Mouse (Mus musculus): ENCODE measurements around the gene Hdac11. TPM values are rescaled to one million over a fixed set of nuclear protein-coding genes. Genes with fewer than 3 reads are reported as not detected.

The Hdac11 gene
- polyA plus RNA-seq, 1 experiment = 6.1 TPM

DNA sequence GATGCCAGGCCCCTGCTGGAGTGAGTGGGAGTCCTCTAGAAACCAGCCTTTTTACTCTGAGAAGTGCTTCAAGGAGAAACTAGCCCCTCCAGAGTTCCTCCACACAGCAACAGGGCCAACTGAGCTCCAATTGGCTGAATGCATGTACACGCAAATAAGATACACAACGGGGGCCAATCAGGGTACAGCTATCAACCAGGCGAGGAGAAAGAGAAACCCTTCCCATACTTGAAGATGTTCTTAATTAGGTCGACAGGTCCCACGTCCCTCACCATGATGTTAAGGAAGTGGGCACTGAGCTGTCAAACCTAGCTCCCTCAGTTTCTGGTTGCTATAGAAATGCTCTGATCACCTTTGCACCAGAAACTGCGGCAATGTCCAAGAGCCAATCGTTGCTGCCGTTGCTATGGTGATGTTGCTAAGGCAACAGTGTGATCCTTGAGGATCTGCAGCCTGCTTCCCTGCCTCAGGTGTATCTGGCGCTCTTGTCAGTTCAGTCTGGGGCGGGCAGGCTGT lies 2.9 kb upstream of the Hdac11 start:
- Histone ChIP-seq H3K27me3 (ENCODE audit: control insufficient read depth, insufficient read depth, low read length, poor library complexity, severe bottlenecking) (no peaks in the 10 kb centered on the region), H3K4me1 (ENCODE audit: control insufficient read depth, insufficient read depth, low read length) (no peaks in the 10 kb centered on the region), H3K9me3 (replicated peaks; ENCODE audit: control insufficient read depth, insufficient read depth, low read length, poor library complexity, severe bottlenecking) (no peaks in the 10 kb centered on the region), H3K36me3 (ENCODE audit: control insufficient read depth, insufficient read depth, low read length, poor library complexity, severe bottlenecking) (no peaks in the 10 kb centered on the region), H3K27ac (ENCODE audit: insufficient read depth, low read length) (no peak overlapping the region), H3K4me3 (ENCODE audit: low read depth, low read length) (no peak overlapping the region; the same call in 1 of the 2 replicates), H3K9ac (ENCODE audit: low read depth, poor library complexity, severe bottlenecking) (no peak overlapping the region)
- TF ChIP-seq POLR2A (IDR thresholded peaks at IDR 0.05; ENCODE audit: insufficient read depth, low read length) = no peak
- no peak for TF ChIP-seq EP300 (IDR thresholded peaks at IDR 0.05; ENCODE audit: insufficient read depth, low read depth, low read length)
- TF ChIP-seq CTCF (IDR thresholded peaks at IDR 0.05; ENCODE audit: low read depth, low read length) = no peak

DNA sequence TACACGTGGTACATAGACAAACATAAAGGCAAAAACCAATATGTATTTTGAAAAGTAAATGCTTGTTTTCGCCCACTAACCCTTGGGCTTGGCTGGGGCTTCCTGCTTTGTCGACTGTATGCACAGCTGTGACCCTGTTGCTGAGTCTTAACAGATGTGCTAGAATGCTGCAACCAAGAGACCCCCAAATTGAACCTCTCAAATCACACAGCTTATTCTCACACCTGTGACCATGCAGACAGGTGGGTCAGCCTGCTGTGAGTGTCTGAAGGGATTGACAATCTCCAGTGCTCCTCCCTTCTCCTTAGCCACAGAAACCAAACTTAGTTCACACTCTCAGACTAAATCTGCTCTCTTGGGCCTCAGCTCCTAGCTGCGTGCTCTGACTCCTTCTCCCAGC lies 1.8 kb upstream of the Hdac11 start:
- Histone ChIP-seq H3K36me3 (ENCODE audit: control insufficient read depth, insufficient read depth, low read length, poor library complexity, severe bottlenecking) (no peaks in the 10 kb centered on the region), H3K9me3 (replicated peaks; ENCODE audit: control insufficient read depth, insufficient read depth, low read length, poor library complexity, severe bottlenecking) (no peaks in the 10 kb centered on the region), H3K4me1 (ENCODE audit: control insufficient read depth, insufficient read depth, low read length) (no peaks in the 10 kb centered on the region)

GRCm38 (mm10) chr6:91155286-91155685 lies 1.2 kb upstream of the Hdac11 start:
- no peak overlapping the region for H3K27ac ChIP-seq (ENCODE audit: insufficient read depth, low read length)
- TF ChIP-seq POLR2A (IDR thresholded peaks at IDR 0.05; ENCODE audit: insufficient read depth, low read length) (no peak), CTCF (IDR thresholded peaks at IDR 0.05; ENCODE audit: low read depth, low read length) (no peak), EP300 (IDR thresholded peaks at IDR 0.05; ENCODE audit: insufficient read depth, low read depth, low read length) (no peak)
- no peak overlapping the region for H3K4me3 ChIP-seq (ENCODE audit: low read depth, low read length)
- H3K9ac ChIP-seq (ENCODE audit: low read depth, poor library complexity, severe bottlenecking) = no peak overlapping the region
- no peaks in the 10 kb centered on the region for H3K27me3 ChIP-seq (ENCODE audit: control insufficient read depth, insufficient read depth, low read length, poor library complexity, severe bottlenecking)
- no peaks in the 10 kb centered on the region for H3K4me1 ChIP-seq (ENCODE audit: control insufficient read depth, insufficient read depth, low read length)
- H3K36me3 ChIP-seq (ENCODE audit: control insufficient read depth, insufficient read depth, low read length, poor library complexity, severe bottlenecking) = no peaks in the 10 kb centered on the region
- no peaks in the 10 kb centered on the region for H3K9me3 ChIP-seq (replicated peaks; ENCODE audit: control insufficient read depth, insufficient read depth, low read length, poor library complexity, severe bottlenecking)

More for the DNA sequence above, 1.8 kb upstream of the Hdac11 start:
- Histone ChIP-seq H3K9ac (ENCODE audit: low read depth, poor library complexity, severe bottlenecking) (no peak overlapping the region), H3K27ac (ENCODE audit: insufficient read depth, low read length) (no peak overlapping the region), H3K27me3 (ENCODE audit: control insufficient read depth, insufficient read depth, low read length, poor library complexity, severe bottlenecking) (no peaks in the 10 kb centered on the region), H3K4me3 (ENCODE audit: low read depth, low read length) (no peak overlapping the region)
- no peak for TF ChIP-seq CTCF (IDR thresholded peaks at IDR 0.05; ENCODE audit: low read depth, low read length)
- no peak for TF ChIP-seq POLR2A (IDR thresholded peaks at IDR 0.05; ENCODE audit: insufficient read depth, low read length)
- no peak for TF ChIP-seq EP300 (IDR thresholded peaks at IDR 0.05; ENCODE audit: insufficient read depth, low read depth, low read length)

GRCm38 (mm10) chr6:91156062-91156461 lies 403 bp upstream of the Hdac11 start:
- Histone ChIP-seq H3K9ac (ENCODE audit: low read depth, poor library complexity, severe bottlenecking) (no peak overlapping the region), H3K27me3 (ENCODE audit: control insufficient read depth, insufficient read depth, low read length, poor library complexity, severe bottlenecking) (no peaks in the 10 kb centered on the region), H3K36me3 (ENCODE audit: control insufficient read depth, insufficient read depth, low read length, poor library complexity, severe bottlenecking) (no peaks in the 10 kb centered on the region), H3K27ac (ENCODE audit: insufficient read depth, low read length) (no peak overlapping the region), H3K4me3 (ENCODE audit: low read depth, low read length) (no peak overlapping the region), H3K4me1 (ENCODE audit: control insufficient read depth, insufficient read depth, low read length) (no peaks in the 10 kb centered on the region), H3K9me3 (replicated peaks; ENCODE audit: control insufficient read depth, insufficient read depth, low read length, poor library complexity, severe bottlenecking) (no peaks in the 10 kb centered on the region)
- TF ChIP-seq POLR2A (IDR thresholded peaks at IDR 0.05; ENCODE audit: insufficient read depth, low read length) (no peak), EP300 (IDR thresholded peaks at IDR 0.05; ENCODE audit: insufficient read depth, low read depth, low read length) (no peak), CTCF (IDR thresholded peaks at IDR 0.05; ENCODE audit: low read depth, low read length) (no peak)

DNA sequence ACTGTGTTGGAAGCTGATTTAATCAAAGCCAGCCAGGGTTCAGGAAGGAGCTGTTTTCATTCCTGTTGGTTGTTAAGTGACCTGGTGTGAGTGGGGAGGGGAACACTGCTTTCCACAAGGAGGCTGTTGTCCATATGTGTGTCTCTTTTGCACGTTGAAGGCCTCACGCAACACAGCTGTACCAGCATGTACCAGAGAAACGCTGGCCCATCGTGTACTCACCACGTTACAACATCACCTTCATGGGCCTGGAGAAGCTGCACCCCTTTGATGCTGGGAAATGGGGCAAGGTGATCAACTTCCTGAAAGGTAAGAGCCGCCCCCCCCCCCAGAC lies 739 bp downstream of the Hdac11 start:
- Histone ChIP-seq H3K27ac (ENCODE audit: insufficient read depth, low read length) (no peak overlapping the region), H3K4me1 (ENCODE audit: control insufficient read depth, insufficient read depth, low read length) (no peaks in the 10 kb centered on the region)
- TF ChIP-seq POLR2A (IDR thresholded peaks at IDR 0.05; ENCODE audit: insufficient read depth, low read length) (no peak), CTCF (IDR thresholded peaks at IDR 0.05; ENCODE audit: low read depth, low read length) (no peak), EP300 (IDR thresholded peaks at IDR 0.05; ENCODE audit: insufficient read depth, low read depth, low read length) (no peak)

DNA sequence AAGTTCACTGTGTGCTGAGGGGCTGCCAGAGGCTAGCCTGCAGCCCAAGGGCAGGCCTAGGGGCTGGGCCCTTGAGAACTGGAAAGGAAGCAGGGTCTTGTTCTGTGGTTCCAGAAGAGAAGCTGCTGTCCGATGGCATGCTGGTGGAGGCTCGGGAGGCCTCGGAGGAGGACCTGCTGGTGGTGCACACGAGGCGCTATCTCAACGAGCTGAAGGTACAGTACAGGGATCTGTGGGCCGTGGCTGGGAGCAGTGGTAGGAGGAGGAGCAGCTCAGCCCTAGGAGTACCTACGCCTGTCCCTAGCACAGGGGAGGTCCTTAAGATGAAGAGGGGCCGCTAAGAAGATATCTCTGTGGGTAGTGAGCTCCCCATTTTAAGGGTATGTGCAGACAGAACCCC lies 2.6 kb downstream of the Hdac11 start:
- no peak overlapping the region for H3K9ac ChIP-seq (ENCODE audit: low read depth, poor library complexity, severe bottlenecking)
- H3K27me3 ChIP-seq (ENCODE audit: control insufficient read depth, insufficient read depth, low read length, poor library complexity, severe bottlenecking) = no peaks in the 10 kb centered on the region
- H3K27ac ChIP-seq (ENCODE audit: insufficient read depth, low read length) = no peak overlapping the region
- TF ChIP-seq POLR2A (IDR thresholded peaks at IDR 0.05; ENCODE audit: insufficient read depth, low read length) (no peak), EP300 (IDR thresholded peaks at IDR 0.05; ENCODE audit: insufficient read depth, low read depth, low read length) (no peak), CTCF (IDR thresholded peaks at IDR 0.05; ENCODE audit: low read depth, low read length) (no peak)
- no peaks in the 10 kb centered on the region for H3K36me3 ChIP-seq (ENCODE audit: control insufficient read depth, insufficient read depth, low read length, poor library complexity, severe bottlenecking)
- H3K9me3 ChIP-seq (replicated peaks; ENCODE audit: control insufficient read depth, insufficient read depth, low read length, poor library complexity, severe bottlenecking) = no peaks in the 10 kb centered on the region
- no peak overlapping the region for H3K4me3 ChIP-seq (ENCODE audit: low read depth, low read length)
- H3K4me1 ChIP-seq (ENCODE audit: control insufficient read depth, insufficient read depth, low read length) = no peaks in the 10 kb centered on the region

More for the DNA sequence above, 739 bp downstream of the Hdac11 start:
- no peaks in the 10 kb centered on the region for H3K27me3 ChIP-seq (ENCODE audit: control insufficient read depth, insufficient read depth, low read length, poor library complexity, severe bottlenecking)
- peak overlapping the region; percentile 35 for H3K9ac ChIP-seq (ENCODE audit: low read depth, poor library complexity, severe bottlenecking)
- H3K4me3 ChIP-seq (ENCODE audit: low read depth, low read length) = peak overlapping the region; percentile 75
- no peaks in the 10 kb centered on the region for H3K9me3 ChIP-seq (replicated peaks; ENCODE audit: control insufficient read depth, insufficient read depth, low read length, poor library complexity, severe bottlenecking)
- no peaks in the 10 kb centered on the region for H3K36me3 ChIP-seq (ENCODE audit: control insufficient read depth, insufficient read depth, low read length, poor library complexity, severe bottlenecking)
